Mouse (Mus musculus) bone marrow, adult 2 months (tissue): Measurements from ENCODE around the gene Lgals2. TPM values are rescaled to one million over a fixed set of nuclear protein-coding genes. Genes with fewer than 3 reads are reported as not detected.

Experiments used
- H3K27ac ChIP-seq: fragments of 200-500 bp; 2 replicates; pipeline ENCODE4 v1.5.1; 2012; ENCODE audit warnings: low read depth, mild to moderate bottlenecking, control low read depth, inconsistent platforms, low read length; ENCODE audit not compliant: control insufficient read depth, poor library complexity, insufficient read depth
- H3K4me1 ChIP-seq: fragments of 200-500 bp; 2 replicates; pipeline ENCODE4 v1.6.1; 2011; ENCODE audit warnings: low read length; ENCODE audit not compliant: control insufficient read depth, insufficient read depth
- H3K4me3 ChIP-seq: fragments of 200-500 bp; replicated peaks from 2 replicates; pipeline ENCODE3; 2011; ENCODE audit warnings: mild to moderate bottlenecking, low read depth, low read length, control low read depth; ENCODE audit not compliant: control insufficient read depth
- CTCF ChIP-seq: fragments of 200-500 bp; IDR thresholded peaks from 2 replicates; pipeline ENCODE4 v1.5.1; 2011; ENCODE audit warnings: low read length, control low read depth; ENCODE audit not compliant: control insufficient read depth, insufficient read depth
- POLR2A ChIP-seq: fragments of 200-500 bp; IDR thresholded peaks from 2 replicates; pipeline ENCODE4 v1.6.1; 2011; ENCODE audit warnings: low read depth, mild to moderate bottlenecking, control low read depth, low read length, borderline replicate concordance; ENCODE audit not compliant: control insufficient read depth
- WGBS: fragments of 180-500 bp; shearing (Covaris S2); methylation state at CpG from one replicate; pipeline ENCODE4 v1.1.7; 2018; 5-methylcytosine and 5-hydroxymethylcytosine counted together
- polyA plus RNA-seq: library from polyadenylated mRNA; stranded (reverse); fragments of >200 nt; gene quantifications from 2 replicates; pipeline ENCODE4 v1.2.4, GENCODE M21; 2011; ENCODE audit warnings: low replicate concordance; ENCODE audit not compliant: missing spikeins, insufficient read depth, insufficient read length

The Lgals2 gene
- polyA plus RNA-seq, 1 experiment, result not detected

GRCm38 (mm10) chr15:78829636-78830035 lies 25.7 kb downstream of the Lgals2 start:
- H3K27ac ChIP-seq, result no peak overlapping the region
- H3K4me3 ChIP-seq, result no peak overlapping the region
- TF ChIP-seq CTCF (no peak), POLR2A (no peak)
- WGBS, result 72% methylated on average over 1 of the region's 1 CpGs
- no peaks in the 10 kb centered on the region for H3K4me1 ChIP-seq

- no peak overlapping the region for H3K27ac ChIP-seq
- 9% methylated on average over 5 of the region's 5 CpGs for WGBS
- H3K4me3 ChIP-seq, result no peak overlapping the region
- TF ChIP-seq POLR2A (no peak), CTCF (0 out of 2 replicates have a peak, but pooled peaks have one; percentile 7)
- H3K4me1 ChIP-seq, result no peaks in the 10 kb centered on the region
Observed at GRCm38 (mm10) chr15:78828315-78828714, 27.0 kb downstream of the Lgals2 start.

GRCm38 (mm10) chr15:78826213-78827204 lies 28.8 kb downstream of the Lgals2 start:
- H3K27ac ChIP-seq, result no peak overlapping the region
- no peaks in the 10 kb centered on the region for H3K4me1 ChIP-seq
- no peak for TF ChIP-seq POLR2A
- TF ChIP-seq CTCF, result peak; percentile 85
- H3K4me3 ChIP-seq, result no peak overlapping the region
- 9% methylated on average over 28 of the region's 28 CpGs for WGBS

- Histone ChIP-seq H3K4me3 (no peak overlapping the region), H3K27ac (peak overlapping the region; percentile 68), H3K4me1 (peaks cover under 1% of the 10 kb centered on the region; the same call in 1 of the 2 replicates)
- TF ChIP-seq CTCF (no peak), POLR2A (no peak)
- WGBS, result 24% methylated on average over 6 of the region's 6 CpGs
Observed at GRCm38 (mm10) chr15:78816074-78816391, 39.3 kb downstream of the Lgals2 start.

- H3K4me1 ChIP-seq, result peaks cover 2% of the 10 kb centered on the region; the same call in 1 of the 2 replicates
- WGBS, result 5% methylated on average over 11 of the region's 11 CpGs
- TF ChIP-seq POLR2A (no peak), CTCF (no peak)
- peak overlapping the region; percentile 68 for H3K27ac ChIP-seq
- peak overlapping the region; percentile 27 for H3K4me3 ChIP-seq
Observed at GRCm38 (mm10) chr15:78815314-78816073, 39.8 kb downstream of the Lgals2 start.

- Histone ChIP-seq H3K4me3 (no peak overlapping the region), H3K4me1 (peaks cover 2% of the 10 kb centered on the region; the same call in 1 of the 2 replicates), H3K27ac (no peak overlapping the region)
- WGBS, result 83% methylated on average over 4 of the region's 4 CpGs
- TF ChIP-seq POLR2A (no peak), CTCF (no peak)
Observed at GRCm38 (mm10) chr15:78813603-78814002, 41.7 kb downstream of the Lgals2 start.

- WGBS, result 18% methylated on average over 9 of the region's 9 CpGs
- Histone ChIP-seq H3K4me3 (peak overlapping the region; percentile 17), H3K4me1 (peaks cover 5% of the 10 kb centered on the region; the same call in 1 of the 2 replicates), H3K27ac (peak overlapping the region; percentile 82)
- TF ChIP-seq POLR2A, result peak; percentile 11; the same call in 1 of the 2 replicates
- no peak for TF ChIP-seq CTCF
Observed at GRCm38 (mm10) chr15:78810146-78810545, 45.2 kb downstream of the Lgals2 start.

- WGBS, result 22% methylated on average over 9 of the region's 9 CpGs
Observed at GRCm38 (mm10) chr15:78809739-78810138, 45.6 kb downstream of the Lgals2 start.

More at GRCm38 (mm10) chr15:78809739-78810138, 45.6 kb downstream of the Lgals2 start:
- Histone ChIP-seq H3K4me1 (peaks cover 6% of the 10 kb centered on the region; the same call in 1 of the 2 replicates), H3K4me3 (peak overlapping the region; percentile 1), H3K27ac (peak overlapping the region; percentile 82)
- TF ChIP-seq CTCF, result no peak
- no peak for TF ChIP-seq POLR2A
